Mouse (Mus musculus): ENCODE results near the gene Rfx4.

DNA sequence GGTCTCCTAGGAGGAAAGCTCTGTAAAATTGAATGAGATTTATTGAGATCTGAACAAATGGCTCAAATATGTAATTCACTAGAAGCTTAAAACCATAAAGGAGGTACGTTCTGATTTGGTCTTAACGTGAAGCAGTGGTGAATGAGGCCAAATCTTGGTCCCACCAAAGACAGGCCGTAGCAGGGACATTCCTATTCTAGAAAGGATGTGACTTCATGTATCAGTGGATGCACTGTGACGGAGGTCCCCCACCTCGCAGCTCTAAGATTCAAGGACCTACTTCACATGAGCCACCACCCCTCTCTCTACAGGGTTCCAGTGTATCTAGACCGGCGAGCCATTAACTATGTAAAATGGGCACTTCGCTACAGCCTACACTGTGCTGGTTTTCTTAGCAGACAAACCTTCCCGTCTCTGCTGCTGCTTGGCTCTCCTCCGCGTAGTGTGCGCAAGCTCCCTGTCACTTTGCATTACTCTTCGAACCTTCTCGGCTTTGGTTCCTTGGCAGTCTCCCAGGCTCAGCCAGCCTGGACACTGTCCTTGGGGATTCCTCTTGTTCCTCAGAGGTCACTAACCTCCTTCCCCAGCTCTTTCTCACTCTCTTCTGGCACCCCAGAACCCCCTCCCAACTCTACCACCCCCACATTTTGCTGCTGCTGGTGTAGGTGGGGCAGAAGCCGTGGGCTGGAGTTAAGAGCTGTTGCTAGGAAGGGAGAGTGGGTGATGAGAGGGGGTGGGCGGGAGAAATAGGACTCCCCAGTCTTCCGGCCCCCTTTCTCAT is 153.3 kb downstream of the Rfx4 start:
- TF ChIP-seq CTCF (IDR thresholded peaks at IDR 0.05; ENCODE audit: borderline replicate concordance, insufficient read depth, low read length) (no peak), POLR2A (IDR thresholded peaks at IDR 0.05; ENCODE audit: low read depth, low read length) (no peak)

Measured in embryonic fibroblast, embryonic 13.5 days (primary cell).